ENCODE assay signal across 9 mouse cellular contexts in the genomic region with DNA sequence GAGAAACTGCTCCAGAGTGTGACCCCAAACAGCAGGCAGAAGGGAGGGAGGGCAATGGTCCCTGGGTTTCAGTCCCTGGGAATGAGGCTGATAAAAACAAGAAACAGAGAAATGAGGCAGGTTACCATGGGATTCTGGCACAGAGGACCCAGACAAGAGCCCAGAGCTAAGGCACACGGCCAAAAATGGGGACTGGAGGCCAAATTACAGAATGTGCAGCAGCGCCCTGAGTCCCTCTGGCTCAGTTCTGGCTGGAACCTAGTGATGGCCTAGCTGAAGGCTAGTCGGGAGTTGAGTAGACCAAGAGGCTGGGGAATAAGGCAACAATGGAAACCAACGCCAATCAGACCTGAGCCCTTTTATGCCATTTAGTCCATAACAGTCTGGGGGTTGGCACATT. TPM values are rescaled to one million over a fixed set of nuclear protein-coding genes. Genes with fewer than 3 reads are reported as not detected.
DNase-seq lines count a peak whose midpoint lies in the region; ATAC-seq and TF ChIP-seq lines count a peak whose summit lies in the region.
"Had no signal": no experiment of that assay in that cellular context is flagged by ENCODE, and none has a peak within 500 bp of the region (broad histone marks: within the 10 kb centered on the region; RNA-seq: fewer than 3 reads in every experiment).

No protein-coding gene starts in this region.

- peak; percentile 87 for ATAC-seq in forebrain, embryonic 15.5 days (replicated peaks)
- peak; percentile 90 for ATAC-seq in forebrain, postnatal 0 days
- ATAC-seq in limb, embryonic 15.5 days (ENCODE audit: insufficient number of reproducible peaks, low FRiP score, low TSS enrichment, low read depth) = no peak

- H3K4me2 ChIP-seq in forebrain, embryonic 15.5 days (replicated peaks) = no peak overlapping the region
- no peak overlapping the region for H3K4me2 ChIP-seq in forebrain, postnatal 0 days (ENCODE audit: low read depth)
- H3K4me2 ChIP-seq in limb, embryonic 15.5 days = no peak overlapping the region
- H3K4me2 ChIP-seq: limb, embryonic 12.5 days had no signal

- peaks cover 48% of the 10 kb centered on the region for H3K4me1 ChIP-seq in forebrain, embryonic 15.5 days
- H3K4me1 ChIP-seq in forebrain, embryonic 10.5 days = peaks cover 4% of the 10 kb centered on the region; the same call in 1 of the 2 replicates
- H3K4me1 ChIP-seq in forebrain, postnatal 0 days (ENCODE audit: insufficient read depth) = peaks cover 15% of the 10 kb centered on the region
- H3K4me1 ChIP-seq in limb, embryonic 15.5 days = peaks cover 44% of the 10 kb centered on the region

- no peaks in the 10 kb centered on the region for H3K27me3 ChIP-seq in forebrain, embryonic 15.5 days
- H3K27me3 ChIP-seq in forebrain, embryonic 10.5 days (ENCODE audit: poor library complexity, severe bottlenecking) = no peaks in the 10 kb centered on the region
- H3K27me3 ChIP-seq in forebrain, postnatal 0 days (ENCODE audit: insufficient read depth, low read length) = no peaks in the 10 kb centered on the region
- no peaks in the 10 kb centered on the region for H3K27me3 ChIP-seq in limb, embryonic 15.5 days
- H3K27me3 ChIP-seq: limb, embryonic 12.5 days had no signal

- intact Hi-C loops in heart, postnatal 25 days (cut with DNase I) = no loop called here

- WGBS in forebrain, embryonic 15.5 days = 41% methylated on average over 4 of the region's 4 CpGs
- 85% methylated on average over 4 of the region's 4 CpGs for WGBS in forebrain, embryonic 10.5 days
- WGBS in forebrain, postnatal 0 days = 24% methylated on average over 4 of the region's 4 CpGs
- WGBS in limb, embryonic 15.5 days = 56% methylated on average over 4 of the region's 4 CpGs

- no peaks in the 10 kb centered on the region for H3K36me3 ChIP-seq in forebrain, embryonic 15.5 days
- no peaks in the 10 kb centered on the region for H3K36me3 ChIP-seq in forebrain, embryonic 10.5 days (replicated peaks)
- H3K36me3 ChIP-seq in forebrain, postnatal 0 days (ENCODE audit: insufficient read depth) = 0 out of 2 replicates have a peak, but pooled peaks cover 4% of the 10 kb centered on the region
- no peaks in the 10 kb centered on the region for H3K36me3 ChIP-seq in limb, embryonic 15.5 days
- H3K36me3 ChIP-seq: limb, embryonic 12.5 days had no signal

- H3K9me3 ChIP-seq in forebrain, embryonic 15.5 days = no peaks in the 10 kb centered on the region
- no peaks in the 10 kb centered on the region for H3K9me3 ChIP-seq in forebrain, embryonic 10.5 days
- no peaks in the 10 kb centered on the region for H3K9me3 ChIP-seq in forebrain, postnatal 0 days (ENCODE audit: low read length)
- H3K9me3 ChIP-seq in limb, embryonic 15.5 days = no peaks in the 10 kb centered on the region
- H3K9me3 ChIP-seq: limb, embryonic 12.5 days had no signal

- no peak overlapping the region for H3K4me3 ChIP-seq in forebrain, embryonic 15.5 days
- H3K4me3 ChIP-seq in forebrain, embryonic 10.5 days = no peak overlapping the region
- H3K4me3 ChIP-seq in forebrain, postnatal 0 days (ENCODE audit: low read depth, low read length) = no peak overlapping the region
- H3K4me3 ChIP-seq in limb, embryonic 15.5 days = no peak overlapping the region
- H3K4me3 ChIP-seq: limb, embryonic 12.5 days had no signal

- peak overlapping the region; percentile 89 for H3K27ac ChIP-seq in forebrain, embryonic 15.5 days (replicated peaks)
- H3K27ac ChIP-seq in forebrain, embryonic 10.5 days = no peak overlapping the region
- H3K27ac ChIP-seq in forebrain, postnatal 0 days (ENCODE audit: low read depth, low read length) = peak overlapping the region; percentile 47
- H3K27ac ChIP-seq in limb, embryonic 15.5 days = peak overlapping the region; percentile 62; the same call in 1 of the 2 replicates
- H3K27ac ChIP-seq: limb, embryonic 12.5 days had no signal

- no peak for TF ChIP-seq CTCF in forebrain, postnatal 0 days (IDR thresholded peaks at IDR 0.05; ENCODE audit: low read depth)

- no peak for DNase-seq in forebrain, embryonic 10.5 days (ENCODE audit: extremely low spot score, low spot score)
- DNase-seq in adrenal gland, adult (ENCODE audit: inconsistent age in 2 of 2, low spot score in 1 of 2) = peak; percentile 78 to 88
- peak; percentile 87 for DNase-seq in forebrain, postnatal 0 days
- DNase-seq in heart, postnatal 25 days (ENCODE audit: low spot score) = peak; percentile 70
- peak; percentile 50 to 65 for DNase-seq in right cerebral cortex, postnatal 36 days (ENCODE audit: low spot score in 2 of 2)
- DNase-seq in spleen, postnatal 14 days (ENCODE audit: low spot score in 2 of 2) = no peak

- no peak overlapping the region for H3K9ac ChIP-seq in forebrain, embryonic 15.5 days (replicated peaks)
- H3K9ac ChIP-seq in forebrain, postnatal 0 days = no peak overlapping the region
- H3K9ac ChIP-seq in limb, embryonic 15.5 days = no peak overlapping the region
- H3K9ac ChIP-seq: limb, embryonic 12.5 days had no signal

RNA-seq across cellular contexts. Expression of a gene that starts 28.1 kb away (rescaled TPM):
- polyA plus RNA-seq in forebrain, embryonic 15.5 days (2015; fragmentation: Nextera tagmentation; extraction: Ambion mirVana) = 17.0 and 20.9 TPM in 2 replicates
- polyA plus RNA-seq in forebrain, embryonic 10.5 days (2016; fragmentation: Nextera tagmentation; extraction: Ambion mirVana) = 7.8 and 9.3 TPM in 2 replicates
- total RNA-seq in forebrain, postnatal 0 days (2014; rRNA removed) = 14.8 and 17.8 TPM in 2 replicates
- polyA plus RNA-seq in forebrain, postnatal 0 days (2015; fragmentation: Nextera tagmentation; extraction: Ambion mirVana) = 10.6 and 14.2 TPM in 2 replicates
- total RNA-seq in heart, postnatal 25 days (2021) = 10 to 100 TPM; 14.3 to 15.7 TPM
- polyA plus RNA-seq in limb, embryonic 15.5 days (2015; fragmentation: Nextera tagmentation; extraction: Ambion mirVana) = 25.9 and 26.5 TPM in 2 replicates

Comparison
In these comparisons a context has a peak if more than half of its experiments do, and no peak if none do; other contexts are left out.
1. DNase-seq: peak in adrenal gland, adult (2 of 2), forebrain, postnatal 0 days (single experiment), heart, postnatal 25 days (single experiment) and right cerebral cortex, postnatal 36 days (2 of 2); none in forebrain, embryonic 10.5 days (single experiment) and spleen, postnatal 14 days (0 of 2).